Mouse (Mus musculus) MEL (cell line): Measurements from ENCODE around the gene Fhdc1. TPM values are rescaled to one million over a fixed set of nuclear protein-coding genes. Genes with fewer than 3 reads are reported as not detected.

ENCODE experiments used
- DNase-seq: peaks from one replicate; pipeline ENCODE4 v3.0.0; 2011; ENCODE audit warnings: low read depth, low spot score
- H3K27ac ChIP-seq: 2 replicates; pipeline ENCODE4 v1.5.1; 2012; ENCODE audit warnings: low read depth, mild to moderate bottlenecking, control low read depth, low read length, moderate library complexity; ENCODE audit not compliant: control insufficient read depth
- H3K27me3 ChIP-seq, 2 experiments: fragments of 150-350 bp in 1 of 2; sonication (generic) in 1 of 2; 2 replicates each; pipeline ENCODE4 v1.6.1; 2012; ENCODE audit warnings: low read length in 2 of 2, mild to moderate bottlenecking in 2 of 2, improper control_type of control experiment in 1 of 2, moderate library complexity in 1 of 2; ENCODE audit not compliant: insufficient read depth in 2 of 2, control insufficient read depth in 1 of 2
- H3K36me3 ChIP-seq, 2 experiments: 2 replicates each; pipeline ENCODE4 v1.6.1; 2012 to 2014; ENCODE audit warnings: low read length in 2 of 2, improper control_type of control experiment in 1 of 2, inconsistent platforms in 1 of 2, mild to moderate bottlenecking in 1 of 2; ENCODE audit not compliant: insufficient read depth in 2 of 2, control insufficient read depth in 1 of 2
- H3K4me1 ChIP-seq, 2 experiments: fragments of 150-350 bp in 1 of 2; sonication (generic) in 1 of 2; 2 replicates each; pipeline ENCODE4 v1.6.1; 2012; ENCODE audit warnings: low read length in 2 of 2, improper control_type of control experiment in 1 of 2, mild to moderate bottlenecking in 1 of 2; ENCODE audit not compliant: insufficient read depth in 2 of 2, control insufficient read depth in 1 of 2
- H3K4me3 ChIP-seq, 2 experiments: fragments of 150-350 bp in 1 of 2; sonication (generic) in 1 of 2; 2 replicates each; pipeline ENCODE4 v1.5.1; 2012; ENCODE audit warnings: low read depth in 2 of 2, low read length in 2 of 2, mild to moderate bottlenecking in 2 of 2, moderate library complexity in 2 of 2, control low read depth in 1 of 2, improper control_type of control experiment in 1 of 2; ENCODE audit not compliant: control insufficient read depth in 1 of 2, insufficient read depth in 1 of 2
- H3K79me2 ChIP-seq: 2 replicates; pipeline ENCODE4 v1.6.1; 2012; ENCODE audit warnings: mild to moderate bottlenecking, low read length, moderate library complexity; ENCODE audit not compliant: control insufficient read depth, poor library complexity, insufficient read depth
- H3K9ac ChIP-seq: 2 replicates; pipeline ENCODE4 v1.6.1; 2012; ENCODE audit warnings: low read depth, mild to moderate bottlenecking, control low read depth, low read length, moderate library complexity; ENCODE audit not compliant: control insufficient read depth, poor library complexity, severe bottlenecking
- H3K9me3 ChIP-seq: fragments of 150-350 bp; sonication (generic); replicated peaks from 2 replicates; pipeline ENCODE4 v1.6.1; 2012; ENCODE audit warnings: mild to moderate bottlenecking, low read length, improper control_type of control experiment, moderate library complexity; ENCODE audit not compliant: insufficient read depth
- CHD2 ChIP-seq: IDR thresholded peaks from 2 replicates; pipeline ENCODE4 v1.6.1; 2011; ENCODE audit warnings: low read length, improper control_type of control experiment
- CTCF ChIP-seq, 3 experiments: IDR thresholded peaks in 2 of 3; conservative IDR thresholded peaks in 1 of 3; 2 replicates each; pipeline ENCODE4 v1.5.1; 2011 to 2012; ENCODE audit warnings: low read length in 3 of 3, low read depth in 2 of 3, mild to moderate bottlenecking in 2 of 3, improper control_type of control experiment in 1 of 3, inconsistent platforms in 1 of 3, mixed read lengths in 1 of 3, moderate library complexity in 1 of 3; ENCODE audit not compliant: control insufficient read depth in 1 of 3, insufficient read depth in 1 of 3, poor library complexity in 1 of 3, severe bottlenecking in 1 of 3
- E2F4 ChIP-seq: IDR thresholded peaks from 2 replicates; pipeline ENCODE4 v1.6.1; 2011; ENCODE audit warnings: low read depth, low read length, improper control_type of control experiment, borderline replicate concordance
- ELF1 ChIP-seq: IDR thresholded peaks from 2 replicates; pipeline ENCODE4 v1.6.1; 2014; ENCODE audit warnings: low read depth, mild to moderate bottlenecking, inconsistent platforms, low read length, improper control_type of control experiment, moderate library complexity
- EP300 ChIP-seq, 2 experiments: IDR thresholded peaks; 2 replicates each; pipeline ENCODE4 v1.6.1; 2011; ENCODE audit warnings: improper control_type of control experiment in 2 of 2, low read length in 2 of 2, low read depth in 1 of 2, mild to moderate bottlenecking in 1 of 2
- ETS1 ChIP-seq: IDR thresholded peaks from 2 replicates; pipeline ENCODE4 v1.6.1; 2012; ENCODE audit warnings: low read depth, mild to moderate bottlenecking, inconsistent platforms, low read length, improper control_type of control experiment, moderate library complexity
- GABPA ChIP-seq: IDR thresholded peaks from 2 replicates; pipeline ENCODE4 v1.6.1; 2012; ENCODE audit warnings: low read depth, mild to moderate bottlenecking, inconsistent platforms, low read length, improper control_type of control experiment, moderate library complexity
- GATA1 ChIP-seq: IDR thresholded peaks from 2 replicates; pipeline ENCODE4 v1.6.1; 2011; ENCODE audit warnings: low read depth, low read length, improper control_type of control experiment
- HCFC1 ChIP-seq: IDR thresholded peaks from 2 replicates; pipeline ENCODE4 v1.6.1; 2012; ENCODE audit warnings: low read depth, mild to moderate bottlenecking, inconsistent platforms, low read length, improper control_type of control experiment, moderate library complexity
- JUND ChIP-seq: IDR thresholded peaks from 2 replicates; pipeline ENCODE4 v1.6.1; 2011; ENCODE audit warnings: low read depth, mild to moderate bottlenecking, improper control_type of control experiment, low read length
- KAT2A ChIP-seq: conservative IDR thresholded peaks from 2 replicates; pipeline ENCODE4 v1.6.1; 2012; ENCODE audit warnings: low read depth, low read length, improper control_type of control experiment, inconsistent platforms
- MAFK ChIP-seq: IDR thresholded peaks from 2 replicates; pipeline ENCODE4 v1.6.1; 2011; ENCODE audit warnings: low read depth, mild to moderate bottlenecking, low read length, improper control_type of control experiment, borderline replicate concordance
- MAZ ChIP-seq: IDR thresholded peaks from 2 replicates; pipeline ENCODE4 v1.6.1; 2012; ENCODE audit warnings: low read depth, mild to moderate bottlenecking, inconsistent platforms, low read length, improper control_type of control experiment
- MEF2A ChIP-seq: IDR thresholded peaks from 2 replicates; pipeline ENCODE4 v1.6.1; 2014; ENCODE audit warnings: low read depth, mild to moderate bottlenecking, inconsistent platforms, low read length, improper control_type of control experiment; ENCODE audit not compliant: poor library complexity, insufficient replicate concordance, severe bottlenecking; ENCODE audit errors: extremely low read depth
- MXI1 ChIP-seq: IDR thresholded peaks from 2 replicates; pipeline ENCODE4 v1.6.1; 2011; ENCODE audit warnings: mild to moderate bottlenecking, low read depth, low read length, improper control_type of control experiment
- MYC ChIP-seq: IDR thresholded peaks from 2 replicates; pipeline ENCODE4 v1.6.1; 2011; ENCODE audit warnings: low read depth, mild to moderate bottlenecking, low read length, improper control_type of control experiment, moderate library complexity
- NELFE ChIP-seq: IDR thresholded peaks from 2 replicates; pipeline ENCODE4 v1.6.1; 2011; ENCODE audit warnings: low read depth, low read length, improper control_type of control experiment
- NRF1 ChIP-seq: IDR thresholded peaks from 2 replicates; pipeline ENCODE4 v1.6.1; 2014; ENCODE audit warnings: low read depth, mild to moderate bottlenecking, inconsistent platforms, low read length, improper control_type of control experiment, moderate library complexity; ENCODE audit not compliant: poor library complexity, insufficient read depth, severe bottlenecking
- POLR2A ChIP-seq, 2 experiments: IDR thresholded peaks; 2 replicates each; pipeline ENCODE4 v1.6.1; 2011 to 2012; ENCODE audit warnings: low read length in 2 of 2, mild to moderate bottlenecking in 2 of 2, control low read depth in 1 of 2, improper control_type of control experiment in 1 of 2, low read depth in 1 of 2, moderate library complexity in 1 of 2; ENCODE audit not compliant: control insufficient read depth in 1 of 2, insufficient read depth in 1 of 2, poor library complexity in 1 of 2
- POLR2AphosphoS5 ChIP-seq: IDR thresholded peaks from 2 replicates; pipeline ENCODE4 v1.6.1; 2012; ENCODE audit warnings: low read depth, borderline replicate concordance, mild to moderate bottlenecking, inconsistent platforms, low read length, moderate library complexity, mixed read lengths
- RAD21 ChIP-seq: IDR thresholded peaks from 2 replicates; pipeline ENCODE4 v1.6.1; 2011; ENCODE audit warnings: mild to moderate bottlenecking, low read depth, low read length, improper control_type of control experiment
- SIN3A ChIP-seq: IDR thresholded peaks from 2 replicates; pipeline ENCODE4 v1.6.1; 2012; ENCODE audit warnings: low read length, improper control_type of control experiment, inconsistent platforms
- SMC3 ChIP-seq: IDR thresholded peaks from 2 replicates; pipeline ENCODE4 v1.6.1; 2011; ENCODE audit warnings: low read depth, low read length, improper control_type of control experiment
- TAL1 ChIP-seq: IDR thresholded peaks from 2 replicates; pipeline ENCODE4 v1.6.1; 2012; ENCODE audit warnings: mild to moderate bottlenecking, inconsistent platforms, low read length, moderate library complexity, mixed read lengths
- TBP ChIP-seq: IDR thresholded peaks from 2 replicates; pipeline ENCODE4 v1.8.0; 2011; ENCODE audit warnings: low read depth, low read length, improper control_type of control experiment
- TCF12 ChIP-seq: IDR thresholded peaks from 2 replicates; pipeline ENCODE4 v1.6.1; 2014; ENCODE audit warnings: low read depth, mild to moderate bottlenecking, inconsistent platforms, low read length, improper control_type of control experiment, moderate library complexity
- UBTF ChIP-seq: IDR thresholded peaks from 2 replicates; pipeline ENCODE4 v1.6.1; 2012; ENCODE audit warnings: low read depth, mild to moderate bottlenecking, inconsistent platforms, low read length, improper control_type of control experiment, moderate library complexity, borderline replicate concordance; ENCODE audit not compliant: insufficient read depth
- ZC3H11A ChIP-seq: IDR thresholded peaks from 2 replicates; pipeline ENCODE4 v1.6.1; 2012; ENCODE audit warnings: low read depth, mild to moderate bottlenecking, inconsistent platforms, low read length, improper control_type of control experiment
- ZKSCAN1 ChIP-seq: IDR thresholded peaks from 2 replicates; pipeline ENCODE4 v1.6.1; 2012; ENCODE audit warnings: low read depth, mild to moderate bottlenecking, inconsistent platforms, low read length, improper control_type of control experiment, moderate library complexity
- ZMIZ1 ChIP-seq: IDR thresholded peaks from 2 replicates; pipeline ENCODE4 v1.6.1; 2012; ENCODE audit warnings: low read depth, mild to moderate bottlenecking, inconsistent platforms, low read length, improper control_type of control experiment, moderate library complexity
- ZNF384 ChIP-seq: IDR thresholded peaks from 2 replicates; pipeline ENCODE4 v1.6.1; 2012; ENCODE audit warnings: low read depth, mild to moderate bottlenecking, inconsistent platforms, low read length, improper control_type of control experiment
- polyA plus RNA-seq, 2 experiments: library from polyadenylated mRNA; stranded (reverse) in 1 of 2; unstranded in 1 of 2; fragments of >175 nt in 1 of 2; fragments of >200 nt in 1 of 2; gene quantifications; 2 replicates each; pipeline versions ENCODE4 v1.2.1 to v1.2.4; 2012; ENCODE audit warnings: low replicate concordance in 2 of 2, low read depth in 1 of 2; ENCODE audit not compliant: insufficient read length in 2 of 2, insufficient read depth in 1 of 2, missing spikeins in 1 of 2
- total RNA-seq: library from RNA; depleted of rRNA; stranded (reverse); fragments of 300-350 nt; gene quantifications from 2 replicates; pipeline ENCODE4 v1.2.3, GENCODE M21; 2012

The Fhdc1 gene
- total and polyA plus RNA-seq, 3 experiments: 0.54 to 2.0 TPM; not detected in 1

DNA sequence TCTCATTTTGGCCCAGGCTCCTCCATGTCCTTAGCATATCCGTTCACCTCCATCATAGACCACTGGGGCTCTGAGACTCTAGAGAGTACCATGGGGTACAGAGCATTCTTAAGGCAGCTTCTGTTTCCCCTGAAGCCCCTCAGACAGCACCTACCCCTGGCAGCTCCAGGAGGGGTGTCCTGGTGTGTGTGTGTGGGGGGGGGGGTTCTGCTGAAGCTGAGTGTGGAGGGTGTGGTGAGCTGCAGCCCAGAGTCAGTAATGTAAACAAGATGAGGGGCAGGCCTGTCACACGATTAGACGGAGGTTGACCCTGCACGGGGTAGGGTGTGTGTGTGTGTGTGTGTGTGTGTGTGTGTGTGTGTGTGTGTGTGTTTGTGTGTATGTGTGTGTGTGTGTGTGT lies 18.5 kb downstream of the Fhdc1 start:
- Histone ChIP-seq H3K79me2 (no peaks in the 10 kb centered on the region), H3K9ac (no peak overlapping the region), H3K36me3 (peaks cover 0 to 19% of the 10 kb centered on the region in 2 experiments; a peak in 2 of 4 replicates), H3K4me1 (peaks cover 21 to 30% of the 10 kb centered on the region in 2 experiments), H3K4me3 (no peak overlapping the region), H3K27me3 (no peaks in the 10 kb centered on the region), H3K27ac (peak overlapping the region; percentile 75), H3K9me3 (no peaks in the 10 kb centered on the region)
- no peak for TF ChIP-seq CTCF (IDR thresholded peaks at IDR 0.05 in 2 of 3, conservative IDR thresholded peaks at IDR 0.05 in 1 of 3; ENCODE audit: control insufficient read depth in 1 of 3, insufficient read depth in 1 of 3, low read depth in 2 of 3, low read length in 3 of 3, poor library complexity in 1 of 3, severe bottlenecking in 1 of 3)
- TF ChIP-seq TBP: no peak
- TF ChIP-seq KAT2A: no peak
- TF ChIP-seq MXI1: no peak
- no peak for TF ChIP-seq POLR2AphosphoS5
- no peak for TF ChIP-seq MAZ
- TF ChIP-seq CHD2: no peak
- TF ChIP-seq TAL1: no peak
- no peak for TF ChIP-seq GATA1
- TF ChIP-seq UBTF: no peak
- TF ChIP-seq ZC3H11A: no peak
- TF ChIP-seq MEF2A: no peak
- no peak for TF ChIP-seq JUND
- TF ChIP-seq ZKSCAN1: no peak
- no peak for TF ChIP-seq NELFE
- TF ChIP-seq ELF1: no peak
- TF ChIP-seq MAFK: no peak
- TF ChIP-seq ZMIZ1: no peak
- no peak for TF ChIP-seq EP300 (IDR thresholded peaks at IDR 0.05; ENCODE audit: low read depth in 1 of 2, low read length in 2 of 2)
- DNase-seq: no peak

DNA sequence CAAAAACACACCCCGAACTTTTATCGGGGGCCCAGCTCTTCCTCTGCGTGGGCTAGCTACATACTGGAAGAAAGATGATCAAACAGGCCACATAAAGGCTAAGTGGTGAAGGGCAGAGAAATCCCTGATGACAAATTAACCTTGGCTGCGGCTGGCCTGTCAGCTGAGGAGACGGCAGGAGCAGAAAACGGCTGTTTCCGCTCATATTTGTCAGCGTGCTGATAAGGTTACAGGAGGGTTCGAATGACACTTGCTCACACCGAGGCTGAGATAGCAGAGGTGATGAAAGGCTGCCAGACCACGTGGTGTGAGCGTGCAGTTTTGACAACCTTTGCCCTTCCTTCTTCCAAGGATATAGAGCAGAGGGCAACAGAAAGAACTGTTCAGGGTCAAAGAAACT lies 19.3 kb downstream of the Fhdc1 start:
- Histone ChIP-seq H3K27ac (peak overlapping the region; percentile 75), H3K4me3 (peak overlapping the region; percentile 5 to 12; a peak in 2 of 4 replicates)
- TF ChIP-seq TCF12 (peak; percentile 97), ELF1 (peak; percentile 57; the same call in 1 of the 2 replicates), TAL1 (peak; percentile 89), ZNF384 (peak; percentile 33; the same call in 1 of the 2 replicates), SMC3 (0 out of 2 replicates have a peak, but pooled peaks have one; percentile 11), GATA1 (peak; percentile 96), HCFC1 (peak; percentile 66), SIN3A (peak; percentile 99), EP300 (IDR thresholded peaks at IDR 0.05; ENCODE audit: low read depth in 1 of 2, low read length in 2 of 2) (peak; percentile 92 to 98), E2F4 (no peak), POLR2A (IDR thresholded peaks at IDR 0.05; ENCODE audit: control insufficient read depth in 1 of 2, insufficient read depth in 1 of 2, low read depth in 1 of 2, low read length in 2 of 2, poor library complexity in 1 of 2) (no peak), GABPA (0 out of 2 replicates have a peak, but pooled peaks have one; percentile 38), MYC (peak; percentile 97), MAFK (peak; percentile 90), ETS1 (peak; percentile 100), NRF1 (no peak), RAD21 (no peak), ZMIZ1 (peak; percentile 75), MAZ (peak; percentile 87), ZKSCAN1 (peak; percentile 61; the same call in 1 of the 2 replicates)

More for the DNA sequence above, 19.3 kb downstream of the Fhdc1 start:
- DNase-seq: peak; percentile 91
- Histone ChIP-seq H3K9ac (0 out of 2 replicates have a peak overlapping the region, but pooled peaks have one; percentile 4), H3K9me3 (no peaks in the 10 kb centered on the region), H3K4me1 (peaks cover 25 to 36% of the 10 kb centered on the region in 2 experiments), H3K27me3 (no peaks in the 10 kb centered on the region), H3K79me2 (no peaks in the 10 kb centered on the region), H3K36me3 (peaks cover 0 to 24% of the 10 kb centered on the region in 2 experiments; a peak in 2 of 4 replicates)
